Mouse (Mus musculus) left cerebral cortex, postnatal 4 days (tissue): ENCODE data around the gene Mllt6. TPM values are rescaled to one million over a fixed set of nuclear protein-coding genes. Genes with fewer than 3 reads are reported as not detected.

Source experiments
- DNase-seq: peaks from one replicate; pipeline ENCODE4 v3.0.0-alpha.2; 2022
- intact Hi-C: fragments of 180-260 bp; cut with DNase I; formaldehyde crosslinking; loops from one replicate; pipeline ENCODE4 v1.15.1; 2025
- total RNA-seq, 2 experiments: library from RNA; stranded (reverse); gene quantifications; 2 replicates each; pipeline ENCODE4 v1.2.3; 2021

Mllt6 gene
- total RNA-seq, 2 experiments from 2014 or later = 60.2 to 67.1 TPM

DNA sequence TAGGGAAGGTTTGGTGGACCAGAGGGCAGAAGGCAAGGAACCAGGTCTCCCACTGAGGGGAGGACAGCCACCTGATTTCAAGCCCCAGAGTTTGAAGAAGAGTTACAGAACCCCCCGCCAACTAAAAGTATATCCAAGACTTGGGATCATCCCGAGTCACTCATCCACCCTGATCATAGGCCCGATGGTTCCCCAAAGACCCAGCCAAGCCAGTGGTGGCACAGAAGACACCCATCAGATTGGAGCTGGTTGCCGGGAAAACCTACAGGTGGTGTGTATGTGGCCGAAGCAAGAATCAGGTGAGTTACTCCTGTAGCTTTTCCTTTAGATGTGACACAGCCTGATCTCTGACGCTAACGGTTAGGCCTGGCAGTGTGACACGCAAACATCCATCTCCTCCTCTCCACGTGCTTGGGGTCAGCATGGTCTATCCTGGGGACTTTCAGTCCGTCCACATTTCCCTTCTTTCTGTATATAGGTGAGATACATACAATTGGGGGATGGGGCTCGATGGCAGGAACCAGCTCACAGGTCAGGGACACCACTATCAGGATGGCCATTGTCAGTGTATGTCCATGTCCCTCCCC lies 23.2 kb downstream of the Mllt6 start:
- intact Hi-C loops = loop anchor here (5.0 to 10.0 kb wide), 3 partner anchors 34 to 152 kb away; no protein-coding TSS in a partner anchor
- no peak for DNase-seq

DNA sequence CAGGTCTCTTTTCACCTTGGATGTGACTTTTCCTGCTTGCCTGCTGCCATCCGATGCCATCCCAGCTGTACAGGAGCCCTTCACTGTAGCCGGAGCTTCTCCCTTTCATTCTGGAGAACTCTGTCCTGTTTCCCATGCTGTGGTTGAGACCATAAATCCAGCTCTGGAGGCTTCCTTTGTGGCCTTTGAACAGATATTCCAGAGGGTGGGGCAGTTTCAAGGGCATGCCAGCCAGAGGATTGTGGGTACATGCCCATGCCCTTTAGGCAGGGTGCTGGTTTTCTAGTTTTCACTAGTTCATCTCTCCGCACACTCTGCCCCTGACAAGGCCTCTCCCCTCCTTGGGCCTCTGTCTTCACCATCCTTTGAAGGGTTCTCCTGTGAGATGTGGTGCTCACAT lies 23.8 kb downstream of the Mllt6 start:
- intact Hi-C loops = loop anchor here (5.0 to 10.0 kb wide), 3 partner anchors 35 to 152 kb away; no protein-coding TSS in a partner anchor
- no peak for DNase-seq

DNA sequence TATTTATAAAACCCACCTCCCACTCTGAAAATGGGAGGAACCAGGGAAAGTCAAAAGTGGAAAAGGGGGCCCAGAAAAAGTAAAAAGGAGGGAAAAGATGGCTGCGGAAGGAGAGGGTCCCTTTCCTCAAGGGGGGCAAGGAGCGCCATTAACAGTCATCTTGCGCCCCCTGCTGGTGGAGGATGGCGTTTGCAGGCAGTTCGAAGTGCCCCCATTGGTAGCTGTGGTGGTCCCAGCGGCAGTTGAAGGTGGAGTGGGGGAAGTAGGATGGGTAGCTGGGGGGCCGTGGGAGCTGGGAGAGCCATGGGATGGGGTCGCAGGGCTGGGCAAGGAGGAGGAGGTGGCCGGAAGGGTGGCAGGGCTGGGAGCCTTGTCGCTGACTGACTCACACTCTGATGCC lies 26.6 kb downstream of the Mllt6 start:
- intact Hi-C loops = loop anchor here (5.0 to 10.0 kb wide), 3 partner anchors 38 to 155 kb away; no protein-coding TSS in a partner anchor
- peak; percentile 83 for DNase-seq

DNA sequence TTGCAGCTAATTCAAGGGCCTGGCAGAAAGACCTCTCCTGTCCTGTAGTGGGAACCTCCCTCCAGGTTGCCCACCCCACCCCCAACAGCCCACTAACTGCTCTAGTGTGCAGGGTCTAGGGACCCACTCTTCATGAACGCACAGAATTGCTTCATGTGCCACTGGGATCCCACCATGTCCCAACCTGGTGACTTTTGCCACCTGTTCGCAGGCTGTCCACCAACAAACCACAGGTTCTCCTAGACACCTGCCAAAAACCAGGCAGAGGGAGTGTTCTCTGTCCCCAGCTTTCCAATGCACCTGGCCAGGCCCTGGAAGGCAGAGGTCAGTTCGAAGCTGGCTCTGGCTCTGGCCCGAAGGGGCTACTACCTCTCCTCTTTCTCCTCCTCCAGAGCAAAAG lies 31.2 kb downstream of the Mllt6 start:
- intact Hi-C loops = no loop called here

DNA sequence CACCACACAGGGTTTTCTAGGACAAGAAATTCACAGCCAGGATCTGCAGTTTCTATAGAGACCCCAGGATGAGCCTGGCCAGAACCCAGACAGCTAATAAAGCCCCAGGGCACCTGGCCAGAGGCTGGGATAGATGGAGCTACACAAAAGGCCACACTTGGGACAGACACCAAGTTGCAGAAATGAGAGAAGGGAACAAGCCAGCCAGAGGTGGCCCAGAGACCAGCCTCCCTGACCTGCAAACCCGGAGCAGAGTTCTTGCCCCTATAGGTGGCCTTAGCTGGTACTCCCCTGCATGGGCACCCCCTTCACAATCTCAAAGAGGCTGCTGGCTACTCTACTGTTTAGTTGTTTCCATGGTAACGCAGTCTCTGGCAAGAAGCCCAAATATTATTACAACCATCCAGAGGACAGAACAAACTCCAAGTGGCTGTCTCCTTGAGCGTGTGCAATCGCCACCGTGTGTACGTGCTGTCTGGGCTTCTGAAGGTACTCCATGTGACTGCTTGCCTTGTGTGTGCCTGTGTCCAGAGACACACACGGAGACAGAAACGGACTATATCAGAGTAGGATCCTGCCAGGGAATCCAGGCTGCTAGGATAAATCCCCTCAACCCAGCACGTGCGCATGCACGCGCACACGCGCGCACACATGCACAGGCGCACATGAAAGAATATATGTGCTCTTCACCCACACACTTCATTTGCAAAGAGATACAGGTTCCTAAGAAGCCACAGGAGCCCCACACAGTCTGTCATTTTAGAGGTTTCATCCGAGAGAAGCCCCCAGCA lies 31.9 kb downstream of the Mllt6 start:
- peak; percentile 86 for DNase-seq

More for the DNA sequence above, 31.2 kb downstream of the Mllt6 start:
- no peak for DNase-seq

DNA sequence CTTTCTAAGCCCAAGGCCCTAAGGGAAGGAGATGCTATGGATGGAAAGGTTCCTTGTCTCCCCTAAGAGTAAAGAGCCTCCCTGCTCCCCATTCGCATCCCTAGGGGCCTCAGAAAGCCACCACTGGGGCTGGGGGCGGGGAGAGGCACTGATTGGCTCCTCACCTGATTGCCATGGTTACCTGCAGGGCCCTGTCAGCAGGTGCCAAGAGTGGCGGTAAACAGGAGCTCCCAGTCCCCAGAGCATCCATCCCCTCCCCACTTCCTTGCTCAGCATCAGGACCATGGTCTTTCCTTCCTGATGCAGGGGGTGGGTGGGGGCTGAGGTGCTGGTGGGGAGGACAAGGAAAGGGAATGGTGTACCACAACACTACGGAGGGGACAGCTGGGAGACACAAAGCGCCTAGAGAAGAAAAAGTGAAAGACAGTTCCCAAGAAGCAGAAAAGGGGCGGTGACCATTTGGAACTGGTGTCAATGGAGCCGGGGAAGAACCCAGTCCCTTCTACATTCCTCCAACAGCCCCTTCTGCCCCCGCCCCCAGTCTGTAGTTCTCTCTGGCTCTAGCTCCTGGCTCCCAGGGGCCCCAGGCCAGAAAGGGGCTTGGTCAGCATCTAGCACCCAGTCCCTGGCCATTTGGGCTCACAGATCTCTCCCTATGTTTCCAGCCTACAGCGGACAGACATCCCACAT lies 32.6 kb downstream of the Mllt6 start:
- no peak for DNase-seq
- intact Hi-C loops = loop anchor here (5.0 kb wide), 1 partner anchor 34 kb away; the partner anchor contains the start of gene Mllt6

More for the DNA sequence above, 31.9 kb downstream of the Mllt6 start:
- intact Hi-C loops = loop anchor here (5.0 kb wide), 1 partner anchor 33 kb away; the partner anchor contains the start of gene Mllt6

DNA sequence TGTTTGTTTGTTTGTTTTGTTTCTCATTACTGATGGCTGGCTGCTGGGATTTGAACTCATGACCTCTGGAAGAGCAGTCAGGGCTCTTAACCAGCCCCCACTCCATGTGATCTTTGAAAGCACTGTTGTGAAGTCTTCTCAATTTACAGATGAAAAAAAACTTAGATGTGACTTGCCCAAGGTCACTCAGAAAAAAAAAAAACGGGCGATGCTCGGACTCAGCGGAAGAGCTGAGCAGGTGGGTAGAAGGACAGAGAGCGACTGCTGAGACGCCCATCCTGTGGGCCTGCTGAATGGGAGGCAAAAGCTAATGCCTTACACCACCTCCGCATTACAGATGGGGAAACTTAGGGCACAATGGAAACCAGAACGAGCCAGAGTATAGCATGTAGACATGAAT lies 33.5 kb downstream of the Mllt6 start:
- intact Hi-C loops = loop anchor here (5.0 kb wide), 1 partner anchor 34 kb away; the partner anchor contains the start of gene Mllt6
- no peak for DNase-seq

DNA sequence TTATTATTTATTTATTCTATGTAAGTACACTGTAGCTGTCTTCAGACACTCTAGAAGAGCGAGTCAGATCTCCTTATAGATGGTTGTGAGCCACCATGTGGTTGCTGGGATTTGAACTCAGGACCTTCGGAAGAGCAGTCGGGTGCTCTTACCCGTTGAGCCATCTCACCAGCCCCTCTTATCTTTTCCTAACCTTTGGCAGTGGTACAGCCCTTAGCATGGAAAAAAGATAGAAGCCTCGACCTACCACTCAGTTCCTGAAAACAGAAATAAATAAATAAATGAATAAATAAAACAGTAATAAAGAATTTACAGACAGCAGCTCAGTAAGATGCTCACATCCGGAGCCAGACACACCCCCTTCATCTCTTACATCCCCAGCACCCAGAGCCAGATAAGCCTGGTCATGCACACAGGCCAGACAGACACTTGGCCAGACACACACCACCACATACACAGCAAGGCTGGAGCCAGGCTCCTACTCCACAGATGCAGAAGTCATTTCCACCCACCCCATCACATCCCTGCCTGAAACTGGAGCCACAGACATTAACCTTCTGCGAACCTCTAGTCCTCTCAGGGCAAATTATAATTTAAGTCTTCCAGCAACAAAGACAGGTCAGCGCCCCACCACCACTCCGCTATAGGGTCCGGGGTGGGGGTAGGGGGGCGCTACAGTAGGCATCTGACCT lies 34.1 kb downstream of the Mllt6 start:
- intact Hi-C loops = loop anchor here (5.0 kb wide), 1 partner anchor 35 kb away; the partner anchor contains the start of gene Mllt6

DNA sequence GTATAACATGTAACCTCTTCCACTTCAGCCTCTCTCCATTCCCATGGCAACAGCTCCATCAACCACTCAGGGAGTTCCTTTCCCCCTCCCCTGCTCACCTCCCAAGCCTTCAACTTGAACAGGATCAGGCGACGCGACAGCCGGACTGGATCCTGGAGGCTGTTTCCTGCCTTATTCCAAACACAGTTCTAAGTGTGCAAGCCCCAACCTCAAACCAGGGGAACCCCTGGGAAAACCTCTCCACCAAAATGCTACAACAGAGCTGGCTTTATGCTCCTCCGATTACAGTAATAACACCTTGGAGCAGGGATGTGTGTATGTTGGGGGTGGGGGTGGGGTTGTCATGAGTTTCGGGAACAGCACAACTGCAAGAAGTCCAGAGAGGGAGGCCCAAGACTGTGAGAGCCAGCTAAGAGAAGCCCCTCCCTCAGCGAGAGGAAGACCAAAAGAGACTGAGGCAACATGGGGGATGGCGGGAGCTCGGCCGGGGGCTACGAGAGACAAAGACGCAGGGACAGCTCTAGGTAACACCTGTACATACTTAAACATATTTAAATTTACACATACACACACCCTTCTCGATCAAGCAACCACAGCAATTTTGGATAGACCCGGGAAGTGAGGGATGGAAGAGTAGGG lies 34.8 kb downstream of the Mllt6 start:
- no peak for DNase-seq
- intact Hi-C loops = loop anchor here (5.0 kb wide), 1 partner anchor 36 kb away; the partner anchor contains the start of gene Mllt6

More for the DNA sequence above, 34.1 kb downstream of the Mllt6 start:
- no peak for DNase-seq

DNA sequence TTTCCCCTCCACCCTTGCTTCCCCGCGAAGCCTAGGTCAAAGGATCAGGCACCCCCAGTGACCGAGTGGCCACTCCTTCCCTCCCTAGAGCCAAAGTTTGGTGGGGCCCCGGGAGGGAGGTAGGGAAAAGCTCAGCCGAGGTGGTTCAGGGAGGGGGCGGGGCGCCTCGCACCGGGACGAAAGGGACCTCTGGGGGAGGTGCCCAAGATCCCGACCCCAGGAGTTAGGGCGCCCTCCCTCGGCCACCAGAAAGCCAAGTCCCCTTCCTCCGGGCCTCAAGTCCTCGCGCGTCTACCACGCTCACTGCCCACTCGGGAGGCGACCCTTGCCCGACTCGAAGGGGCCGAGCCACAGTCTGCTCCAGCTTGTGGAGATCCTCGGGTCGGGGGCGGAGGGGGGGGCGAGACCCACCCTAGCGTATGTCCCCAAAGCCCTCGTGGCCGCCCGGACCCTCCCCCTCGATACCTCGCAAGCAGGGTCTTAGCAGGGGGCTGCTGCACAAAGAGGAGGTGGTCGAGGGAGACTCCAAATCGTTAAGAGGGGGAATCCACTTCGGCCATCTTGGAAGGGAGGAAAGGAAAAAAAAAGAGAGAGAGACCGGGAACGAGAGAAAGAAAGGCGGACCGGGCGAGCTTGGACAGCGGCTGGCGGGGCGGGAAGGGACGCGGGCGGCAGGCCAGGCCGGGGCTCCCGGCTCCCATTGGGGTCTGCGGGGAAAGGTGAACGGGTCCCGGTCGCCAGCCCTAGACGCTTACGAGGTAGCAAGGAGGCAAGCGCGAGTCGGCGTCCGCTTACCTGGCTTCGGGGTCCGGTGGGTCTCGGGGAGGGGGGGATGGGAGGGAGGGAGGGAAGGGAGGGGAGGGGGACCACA lies 35.8 kb downstream of the Mllt6 start:
- peak; percentile 85 for DNase-seq
- intact Hi-C loops = loop anchor here (5.0 kb wide), 1 partner anchor 37 kb away; the partner anchor contains the start of gene Mllt6

DNA sequence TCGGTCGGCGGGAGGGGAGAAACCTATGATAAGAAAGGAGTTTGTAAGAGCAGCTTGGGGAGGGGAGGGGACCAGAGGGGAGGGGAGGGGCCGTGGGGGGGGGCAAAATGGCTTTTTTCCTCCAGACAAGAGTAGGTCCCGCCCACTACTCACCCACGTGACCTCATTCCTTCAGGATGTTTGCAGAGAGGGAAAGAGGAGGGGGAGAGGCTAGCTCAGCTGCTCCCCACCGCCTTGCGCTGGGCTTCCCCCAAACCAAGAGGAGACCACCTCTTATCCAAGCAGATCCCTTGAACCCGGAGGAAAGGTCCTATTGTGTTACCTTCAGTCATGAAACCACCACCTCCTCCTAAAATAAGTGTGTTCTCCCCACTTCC lies 36.4 kb downstream of the Mllt6 start:
- DNase-seq = peak; percentile 96
- intact Hi-C loops = loop anchor here (5.0 kb wide), 1 partner anchor 37 kb away; the partner anchor contains the start of gene Mllt6

DNA sequence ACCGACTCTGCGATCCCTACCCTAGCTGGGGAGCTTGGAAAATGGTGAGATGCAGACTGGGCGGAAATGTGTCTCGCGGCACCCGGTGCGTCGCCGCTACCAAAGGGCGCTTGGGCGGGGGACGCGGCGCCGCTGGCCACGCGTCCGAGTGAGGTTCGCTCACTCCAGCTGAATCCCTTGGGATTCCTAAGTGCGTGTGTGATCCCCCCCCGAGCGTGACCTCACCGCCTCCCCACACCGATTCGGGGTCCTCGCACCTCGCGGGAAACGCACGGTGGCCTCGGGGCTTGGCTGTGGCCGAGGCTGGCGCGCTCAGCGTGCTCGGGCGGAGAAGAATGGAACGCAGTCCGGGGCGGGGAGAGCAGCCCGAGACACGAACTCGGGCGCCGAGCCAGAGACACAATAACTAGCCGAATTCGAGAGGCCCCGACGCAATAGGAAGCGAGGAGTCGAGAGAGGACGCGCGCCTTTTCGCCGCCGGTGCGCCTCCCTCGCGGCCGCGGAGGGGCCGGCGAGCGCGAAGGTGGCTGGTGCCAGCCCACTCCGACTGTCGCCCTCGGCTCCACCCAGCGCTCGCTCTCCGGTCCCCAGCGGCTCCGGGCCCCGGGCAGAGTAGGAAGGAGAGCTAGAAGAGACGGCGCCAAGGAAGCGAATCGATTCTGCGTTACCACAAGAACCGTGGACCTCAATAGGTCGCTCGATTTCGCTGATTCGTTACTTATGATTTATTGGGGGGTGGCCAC lies 37.0 kb downstream of the Mllt6 start, which contains the start of gene Pcgf2:
Gene Pcgf2, minus strand, starts transcription at position 495 of the 743 bp plus-strand sequence.
- DNase-seq = peak; percentile 88
- intact Hi-C loops = no loop called here

DNA sequence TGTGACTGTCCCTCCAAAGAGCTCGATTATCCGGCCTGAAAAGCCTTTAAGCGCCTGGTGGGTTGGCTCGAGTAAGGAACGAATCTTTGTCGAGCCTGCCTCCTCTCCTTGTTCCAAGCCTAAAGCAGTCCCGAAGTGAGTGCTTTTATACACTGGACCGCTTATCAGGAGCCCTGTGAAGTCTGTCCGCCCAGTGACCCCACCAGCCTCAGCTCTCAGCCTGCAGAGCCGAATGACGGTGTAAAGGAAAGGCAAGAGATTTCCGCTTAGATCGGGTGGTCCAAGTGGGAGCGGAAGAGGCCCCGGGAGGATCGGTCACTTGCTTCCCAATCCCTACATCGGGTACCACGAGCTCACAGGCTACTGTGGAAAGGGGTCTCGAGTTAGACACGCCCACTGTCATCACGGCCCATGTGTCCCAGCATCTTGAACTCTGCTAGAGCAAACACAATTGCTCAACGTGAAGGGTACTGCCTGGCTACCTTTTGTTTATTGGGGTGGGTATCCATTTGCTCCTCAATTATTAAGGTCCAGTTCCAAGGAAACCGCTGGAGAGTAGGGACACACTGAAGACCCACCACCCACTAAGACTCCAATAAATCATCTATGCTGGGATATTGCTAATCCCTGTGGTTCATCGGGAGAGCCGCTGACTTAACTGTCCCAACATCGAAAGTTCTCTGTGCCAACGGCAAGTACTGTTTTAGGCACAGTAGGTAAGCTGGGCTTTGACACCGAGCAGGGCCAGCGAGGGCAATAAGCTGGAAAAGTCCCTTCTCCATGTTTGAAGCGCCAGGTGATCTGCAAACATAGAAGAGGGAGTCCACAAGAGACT lies 37.7 kb downstream of the Mllt6 start:
- DNase-seq = peak; percentile 40
- intact Hi-C loops = no loop called here

DNA sequence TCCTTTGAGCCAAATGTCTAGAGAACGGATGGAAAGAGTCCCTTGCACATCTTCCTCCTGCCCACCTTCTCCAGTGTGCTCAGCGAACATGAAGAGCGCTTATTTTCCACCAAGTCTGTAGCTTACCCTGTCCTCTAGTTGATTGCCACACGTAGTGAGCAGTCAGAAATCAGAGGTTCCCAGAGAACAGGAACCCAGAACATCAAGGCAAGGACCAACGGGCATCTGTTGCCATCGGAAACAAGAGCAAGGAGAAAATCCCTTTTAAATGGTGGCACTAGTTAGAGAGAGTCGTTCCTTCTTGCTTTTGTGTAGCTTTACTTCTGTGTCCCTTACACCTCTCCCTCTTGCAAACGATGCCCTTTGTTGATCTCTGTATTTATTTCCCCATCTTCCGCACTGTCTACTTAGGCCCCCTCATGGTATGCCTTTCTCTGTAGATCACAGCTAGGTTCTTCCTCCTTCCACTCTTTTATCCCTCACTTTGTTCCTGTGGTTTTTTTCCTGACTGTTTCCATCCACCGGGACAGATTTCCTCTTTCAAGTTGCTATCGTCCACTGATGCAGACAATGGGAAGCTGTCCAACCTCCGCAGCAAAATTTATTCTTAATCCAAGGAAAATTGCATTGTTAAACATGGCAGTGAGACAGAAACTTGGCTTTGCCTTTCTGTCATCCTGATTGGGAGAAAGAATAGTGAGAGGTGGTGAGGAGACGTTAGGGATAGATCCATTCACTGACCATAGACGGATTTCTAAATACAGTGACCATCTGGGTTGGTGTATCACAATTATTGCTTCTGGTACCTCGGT lies 38.6 kb downstream of the Mllt6 start:
- no peak for DNase-seq
- intact Hi-C loops = no loop called here

DNA sequence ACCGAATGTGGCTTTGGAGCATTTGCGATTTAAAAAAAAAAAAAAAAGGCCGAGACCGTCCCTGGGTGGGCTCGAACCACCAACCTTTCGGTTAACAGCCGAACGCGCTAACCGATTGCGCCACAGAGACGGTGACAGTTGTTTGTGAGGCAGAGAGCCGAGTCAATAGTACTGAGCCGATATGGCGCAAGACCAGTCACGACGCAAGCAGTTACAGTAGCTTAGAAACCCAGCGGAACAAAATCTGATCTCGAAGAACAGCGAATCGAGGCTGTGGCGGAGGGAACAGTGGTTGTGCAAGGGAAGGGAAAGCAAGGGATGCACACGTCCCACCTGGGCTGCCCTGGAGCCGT lies 39.2 kb downstream of the Mllt6 start:
- intact Hi-C loops = no loop called here
- DNase-seq = peak; percentile 86

DNA sequence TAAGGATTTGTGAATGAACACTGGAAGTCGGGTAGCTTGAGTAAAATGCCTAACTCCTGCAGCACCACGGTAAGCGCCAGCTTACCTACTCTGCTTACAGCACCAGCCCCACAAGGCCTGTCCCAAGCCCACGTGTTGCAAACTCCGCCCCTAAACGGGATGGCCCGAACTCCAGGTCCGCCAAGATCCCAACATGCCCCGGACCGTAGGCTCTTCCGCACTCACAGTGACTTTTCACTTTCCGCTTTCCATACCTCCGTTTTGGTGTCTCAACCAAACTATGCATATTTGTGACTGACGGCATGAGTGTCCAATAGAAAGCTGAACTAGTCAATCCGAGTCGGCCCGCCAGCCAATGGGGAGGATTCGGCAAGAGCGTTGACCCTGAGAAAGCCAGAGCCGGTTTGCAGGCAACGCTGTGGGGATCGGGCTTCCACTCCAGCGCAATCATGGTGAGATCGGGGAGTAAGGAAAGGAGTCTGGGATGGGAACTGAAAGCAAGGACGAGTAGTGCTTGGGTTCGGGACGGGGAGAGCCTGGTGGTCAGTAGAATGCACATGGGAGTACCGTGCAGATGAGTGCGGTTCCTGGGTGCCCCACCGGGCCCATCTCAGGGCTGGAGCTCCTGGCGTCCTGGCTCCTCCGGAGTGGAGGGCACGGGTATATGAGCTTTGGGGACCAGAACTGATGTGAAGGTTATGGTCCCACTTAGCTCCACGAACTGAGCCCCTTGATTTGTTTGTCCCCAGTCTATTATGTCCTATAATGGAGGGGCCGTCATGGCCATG lies 40.0 kb downstream of the Mllt6 start, which contains the start of gene Psmb3:
Gene Psmb3, plus strand, starts transcription at position 361 of the 788 bp plus-strand sequence.
- intact Hi-C loops = no loop called here
- DNase-seq = peak; percentile 99
